8 mouse cellular contexts compared by ENCODE assay signal in the genomic region with DNA sequence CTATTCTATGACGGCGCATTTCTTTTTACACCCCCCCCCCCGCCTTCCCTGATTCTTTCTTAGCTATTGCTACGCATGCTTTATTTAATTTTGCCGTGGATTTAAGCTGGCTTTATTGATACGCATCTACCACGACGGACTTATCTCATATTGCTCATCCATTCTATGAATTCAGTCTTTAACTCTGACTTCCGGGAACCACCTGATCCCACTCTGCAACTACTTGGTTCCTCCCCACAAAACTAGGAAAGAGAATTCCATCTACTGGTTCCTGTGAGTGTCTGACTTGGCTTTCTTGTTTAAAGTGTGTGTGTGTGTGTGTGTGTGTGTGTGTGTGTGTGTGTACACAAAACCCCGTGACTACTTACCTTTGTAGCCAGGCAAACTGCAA. TPM values are rescaled to one million over a fixed set of nuclear protein-coding genes. Genes with fewer than 3 reads are reported as not detected.
A peak's percentile ranks its signal among the peaks of the same experiment; 100 is the strongest.
DNase-seq lines count a peak whose midpoint lies in the region; ATAC-seq and TF ChIP-seq lines count a peak whose summit lies in the region.

No protein-coding gene starts in this region.

- no peak for TF ChIP-seq EP300 in ES-Bruce4 (IDR thresholded peaks at IDR 0.05; ENCODE audit: insufficient read depth, low read depth, low read length)

- no peak overlapping the region for H3K27ac ChIP-seq in heart, embryonic 11.5 days (ENCODE audit: low read depth, low read length)
- no peak overlapping the region for H3K27ac ChIP-seq in ES-Bruce4 (ENCODE audit: insufficient read depth, low read length)
- peak overlapping the region; percentile 88 for H3K27ac ChIP-seq in forebrain, postnatal 0 days (ENCODE audit: low read depth, low read length)
- H3K27ac ChIP-seq in liver, embryonic 16.5 days (ENCODE audit: low read length) = peak overlapping the region; percentile 51

- H3K9ac ChIP-seq in heart, embryonic 11.5 days (ENCODE audit: low read depth, low read length) = peak overlapping the region; percentile 67; the same call in 1 of the 2 replicates
- no peak overlapping the region for H3K9ac ChIP-seq in ES-Bruce4 (ENCODE audit: low read depth, poor library complexity, severe bottlenecking)
- peak overlapping the region; percentile 80; the same call in 1 of the 2 replicates for H3K9ac ChIP-seq in forebrain, postnatal 0 days
- peak overlapping the region; percentile 46 for H3K9ac ChIP-seq in liver, embryonic 16.5 days (ENCODE audit: low read depth, low read length)

- peak overlapping the region; percentile 52 for H3K4me3 ChIP-seq in heart, embryonic 11.5 days (ENCODE audit: low read depth, low read length)
- peak overlapping the region; percentile 60 for H3K4me3 ChIP-seq in ES-Bruce4 (ENCODE audit: low read depth, low read length)
- peak overlapping the region; percentile 69 for H3K4me3 ChIP-seq in forebrain, postnatal 0 days (ENCODE audit: low read depth, low read length)
- peak overlapping the region; percentile 58 for H3K4me3 ChIP-seq in liver, embryonic 16.5 days (ENCODE audit: low read depth, low read length)

- 21% methylated on average over 10 of the region's 10 CpGs for WGBS in heart, embryonic 11.5 days (ENCODE audit: insufficient replicate concordance)
- WGBS in forebrain, postnatal 0 days = under 1% methylated on average over 10 of the region's 10 CpGs
- 20% methylated on average over 10 of the region's 10 CpGs for WGBS in liver, embryonic 16.5 days (ENCODE audit: insufficient replicate concordance)

- no peaks in the 10 kb centered on the region for H3K9me3 ChIP-seq in heart, embryonic 11.5 days (replicated peaks; ENCODE audit: control insufficient read depth, low read length)
- H3K9me3 ChIP-seq in ES-Bruce4 (replicated peaks; ENCODE audit: control insufficient read depth, insufficient read depth, low read length, poor library complexity, severe bottlenecking) = no peaks in the 10 kb centered on the region
- H3K9me3 ChIP-seq in forebrain, postnatal 0 days (ENCODE audit: low read length) = no peaks in the 10 kb centered on the region
- no peaks in the 10 kb centered on the region for H3K9me3 ChIP-seq in liver, embryonic 16.5 days (replicated peaks; ENCODE audit: control insufficient read depth, low read length)

- no peak for DNase-seq in heart, postnatal 25 days (ENCODE audit: low spot score)
- DNase-seq in forebrain, postnatal 0 days = no peak
- DNase-seq in adipocyte (ENCODE audit: low spot score) = no peak
- no peak for DNase-seq in frontal cortex, postnatal 14 days (ENCODE audit: low spot score in 2 of 2)
- no peak for DNase-seq in adrenal gland, adult 2 months

- ATAC-seq in heart, embryonic 11.5 days (replicated peaks; ENCODE audit: insufficient number of reproducible peaks, low FRiP score, low TSS enrichment) = no peak
- ATAC-seq in forebrain, postnatal 0 days = peak; percentile 65
- ATAC-seq in liver, embryonic 16.5 days (ENCODE audit: low read depth) = no peak

- peaks cover 44% of the 10 kb centered on the region for H3K4me1 ChIP-seq in heart, embryonic 11.5 days (ENCODE audit: control insufficient read depth, insufficient read depth, low read length)
- H3K4me1 ChIP-seq in ES-Bruce4 (ENCODE audit: control insufficient read depth, insufficient read depth, low read length) = peaks cover 2% of the 10 kb centered on the region
- no peaks in the 10 kb centered on the region for H3K4me1 ChIP-seq in forebrain, postnatal 0 days (ENCODE audit: insufficient read depth)
- peaks cover 60% of the 10 kb centered on the region for H3K4me1 ChIP-seq in liver, embryonic 16.5 days (ENCODE audit: control insufficient read depth, low read depth, low read length)

- H3K4me2 ChIP-seq in heart, embryonic 11.5 days = peak overlapping the region; percentile 86
- peak overlapping the region; percentile 88 for H3K4me2 ChIP-seq in forebrain, postnatal 0 days (ENCODE audit: low read depth)
- peak overlapping the region; percentile 87 for H3K4me2 ChIP-seq in liver, embryonic 16.5 days (ENCODE audit: low read depth, low read length)

- TF ChIP-seq POLR2A in ES-Bruce4 (IDR thresholded peaks at IDR 0.05; ENCODE audit: insufficient read depth, low read length) = no peak

- intact Hi-C loops in heart, postnatal 25 days (cut with DNase I) = loop anchor here (5.0 kb wide), 1 partner anchor 99 kb away; no protein-coding TSS in a partner anchor

- peaks cover 6% of the 10 kb centered on the region; the same call in 1 of the 2 replicates for H3K36me3 ChIP-seq in heart, embryonic 11.5 days (ENCODE audit: control insufficient read depth, insufficient read depth, low read length)
- H3K36me3 ChIP-seq in ES-Bruce4 (ENCODE audit: control insufficient read depth, insufficient read depth, low read length, poor library complexity, severe bottlenecking) = peaks cover 9% of the 10 kb centered on the region
- peaks cover 14% of the 10 kb centered on the region; the same call in 1 of the 2 replicates for H3K36me3 ChIP-seq in forebrain, postnatal 0 days (ENCODE audit: insufficient read depth)
- H3K36me3 ChIP-seq in liver, embryonic 16.5 days (ENCODE audit: control insufficient read depth, insufficient read depth) = peaks cover 14% of the 10 kb centered on the region

- TF ChIP-seq CTCF in ES-Bruce4 (IDR thresholded peaks at IDR 0.05; ENCODE audit: low read depth, low read length) = no peak
- TF ChIP-seq CTCF in forebrain, postnatal 0 days (IDR thresholded peaks at IDR 0.05; ENCODE audit: low read depth) = no peak

- H3K27me3 ChIP-seq in heart, embryonic 11.5 days (ENCODE audit: control insufficient read depth, insufficient read depth, low read length) = no peaks in the 10 kb centered on the region
- no peaks in the 10 kb centered on the region for H3K27me3 ChIP-seq in ES-Bruce4 (ENCODE audit: control insufficient read depth, insufficient read depth, low read length, poor library complexity, severe bottlenecking)
- H3K27me3 ChIP-seq in forebrain, postnatal 0 days (ENCODE audit: insufficient read depth, low read length) = no peaks in the 10 kb centered on the region
- H3K27me3 ChIP-seq in liver, embryonic 16.5 days (ENCODE audit: control insufficient read depth, insufficient read depth, low read depth, low read length) = no peaks in the 10 kb centered on the region

RNA-seq across cellular contexts. Expression of gene Pnma1, which starts 0.3 kb away (rescaled TPM):
- polyA plus RNA-seq in heart, embryonic 11.5 days (2014; fragmentation: Nextera tagmentation; extraction: Ambion mirVana) = 0.50 and 0.62 TPM in 2 replicates
- total RNA-seq in heart, postnatal 25 days (2021) = under 1 TPM; 0.14 to 0.18 TPM
- polyA plus RNA-seq in ES-Bruce4 (2011; ENCODE audit: insufficient read depth, insufficient read length, low read depth, missing spikeins) = 0.38 TPM in 1 of 2 replicates, not detected in the other
- total RNA-seq in forebrain, postnatal 0 days (2014; rRNA removed) = 13.9 and 14.2 TPM in 2 replicates
- 9.3 and 12.0 TPM in 2 replicates for polyA plus RNA-seq in forebrain, postnatal 0 days (2015; fragmentation: Nextera tagmentation; extraction: Ambion mirVana)
- polyA plus RNA-seq in liver, embryonic 16.5 days (2015; fragmentation: Nextera tagmentation; extraction: Ambion mirVana) = 0.12 and 0.14 TPM in 2 replicates
- total RNA-seq in adrenal gland, adult 2 months (2021) = under 1 TPM; 0.28 to 0.43 TPM
- polyA plus RNA-seq in adrenal gland, adult 2 months (2012; rRNA removed) = 0.15 TPM in 1 of 2 replicates, not detected in the other

RNA-seq across cellular contexts. Expression of gene Dnal1, which starts 34.5 kb away (rescaled TPM):
- polyA plus RNA-seq in heart, embryonic 11.5 days (2014; fragmentation: Nextera tagmentation; extraction: Ambion mirVana) = 2.9 and 3.1 TPM in 2 replicates
- total RNA-seq in heart, postnatal 25 days (2021) = 10 to 100 TPM in 1 of 2 experiments, 1 to 10 TPM in 1; 8.2 to 10.1 TPM
- polyA plus RNA-seq in ES-Bruce4 (2011; ENCODE audit: insufficient read depth, insufficient read length, low read depth, missing spikeins) = 13.3 and 15.1 TPM in 2 replicates
- 14.2 and 20.3 TPM in 2 replicates for total RNA-seq in forebrain, postnatal 0 days (2014; rRNA removed)
- 7.5 and 13.5 TPM in 2 replicates for polyA plus RNA-seq in forebrain, postnatal 0 days (2015; fragmentation: Nextera tagmentation; extraction: Ambion mirVana)
- polyA plus RNA-seq in liver, embryonic 16.5 days (2015; fragmentation: Nextera tagmentation; extraction: Ambion mirVana) = 0.33 and 0.42 TPM in 2 replicates
- 10 to 100 TPM; 15.7 to 18.6 TPM for total RNA-seq in adrenal gland, adult 2 months (2021)
- 2.6 and 3.3 TPM in 2 replicates for polyA plus RNA-seq in adrenal gland, adult 2 months (2012; rRNA removed)

RNA-seq across cellular contexts. Expression of gene Acot6, which starts 48.2 kb away (rescaled TPM):
- polyA plus RNA-seq in heart, embryonic 11.5 days (2014; fragmentation: Nextera tagmentation; extraction: Ambion mirVana) = 0.89 and 1.0 TPM in 2 replicates
- 1 to 10 TPM; 2.2 to 2.4 TPM for total RNA-seq in heart, postnatal 25 days (2021)
- 0.78 and 1.1 TPM in 2 replicates for polyA plus RNA-seq in ES-Bruce4 (2011; ENCODE audit: insufficient read depth, insufficient read length, low read depth, missing spikeins)
- total RNA-seq in forebrain, postnatal 0 days (2014; rRNA removed) = 4.0 and 5.1 TPM in 2 replicates
- 1.3 TPM in 2 replicates for polyA plus RNA-seq in forebrain, postnatal 0 days (2015; fragmentation: Nextera tagmentation; extraction: Ambion mirVana)
- polyA plus RNA-seq in liver, embryonic 16.5 days (2015; fragmentation: Nextera tagmentation; extraction: Ambion mirVana) = 0.33 and 0.41 TPM in 2 replicates
- total RNA-seq in adrenal gland, adult 2 months (2021) = 1 to 10 TPM; 3.9 to 6.0 TPM
- polyA plus RNA-seq in adrenal gland, adult 2 months (2012; rRNA removed) = 4.6 and 5.6 TPM in 2 replicates

Comparison
In these comparisons a context has a peak if more than half of its experiments do, and no peak if none do; other contexts are left out.
1. H3K27ac ChIP-seq: peak in forebrain, postnatal 0 days (single experiment) and liver, embryonic 16.5 days (single experiment); none in heart, embryonic 11.5 days (single experiment) and ES-Bruce4 (single experiment).
2. Peak in every context shown above with its lines, with median percentiles within 50 percentile points of each other: H3K4me2 ChIP-seq and H3K4me3 ChIP-seq.